Mouse (Mus musculus) kidney, adult 2 months (tissue): Measurements from ENCODE around the gene Prdm12.

Experiments
- CTCF ChIP-seq: fragments of 200-500 bp; conservative IDR thresholded peaks from 2 replicates; pipeline ENCODE4 v1.5.1; 2011; ENCODE audit warnings: low read depth, mild to moderate bottlenecking, control low read depth, low read length, moderate library complexity, mixed read lengths; ENCODE audit not compliant: insufficient read depth, insufficient read length
- POLR2A ChIP-seq: fragments of 200-500 bp; IDR thresholded peaks from one replicate; pipeline ENCODE4 v1.6.1; 2011; ENCODE audit warnings: low read depth, low read length, control low read depth

- TF ChIP-seq POLR2A (no peak), CTCF (no peak)
Observed at GRCm38 (mm10) chr2:31619208-31619607, 20.6 kb upstream of the Prdm12 start.
